Mouse (Mus musculus) embryonic facial prominence, embryonic 10.5 days (tissue): Measurements from ENCODE around the gene Rbfox2. TPM values are rescaled to one million over a fixed set of nuclear protein-coding genes. Genes with fewer than 3 reads are reported as not detected.

Experiments
- DNase-seq: peaks from one replicate; pipeline ENCODE4 v3.0.0-alpha.2; 2017; ENCODE audit warnings: low spot score
- H3K27ac ChIP-seq: fragments of 300-500 bp; sonication (generic); replicated peaks from 2 replicates; pipeline ENCODE4 v1.5.1; 2016; ENCODE audit warnings: mild to moderate bottlenecking
- H3K27me3 ChIP-seq: fragments of 300-500 bp; sonication (generic); replicated peaks from 2 replicates; pipeline ENCODE4 v1.6.1; 2016; ENCODE audit warnings: low read depth, mild to moderate bottlenecking; ENCODE audit not compliant: poor library complexity, severe bottlenecking
- H3K36me3 ChIP-seq: fragments of 300-500 bp; sonication (generic); replicated peaks from 2 replicates; pipeline ENCODE4 v1.6.1; 2016; ENCODE audit warnings: mild to moderate bottlenecking, moderate library complexity
- H3K4me1 ChIP-seq: fragments of 300-500 bp; sonication (generic); 2 replicates; pipeline ENCODE4 v1.6.1; 2016
- H3K4me3 ChIP-seq: fragments of 300-500 bp; sonication (generic); 2 replicates; pipeline ENCODE4 v1.5.1; 2016; ENCODE audit warnings: mild to moderate bottlenecking, moderate library complexity
- H3K9me3 ChIP-seq: fragments of 300-500 bp; sonication (generic); 2 replicates; pipeline ENCODE4 v1.6.1; 2016; ENCODE audit warnings: mild to moderate bottlenecking
- WGBS: fragments of 180-500 bp; shearing (Covaris S2); methylation state at CpG from one replicate; pipeline ENCODE4 v1.1.7; 2016; 5-methylcytosine and 5-hydroxymethylcytosine counted together
- polyA plus RNA-seq: library from polyadenylated mRNA; unstranded; fragments of >200 nt; fragmentation: Nextera tagmentation; extraction: Ambion mirVana; gene quantifications from 2 replicates; pipeline ENCODE4 v1.2.1, GENCODE M21; 2016

The Rbfox2 gene
- polyA plus RNA-seq, 1 experiment from 2014 or later: 60.7 TPM

DNA sequence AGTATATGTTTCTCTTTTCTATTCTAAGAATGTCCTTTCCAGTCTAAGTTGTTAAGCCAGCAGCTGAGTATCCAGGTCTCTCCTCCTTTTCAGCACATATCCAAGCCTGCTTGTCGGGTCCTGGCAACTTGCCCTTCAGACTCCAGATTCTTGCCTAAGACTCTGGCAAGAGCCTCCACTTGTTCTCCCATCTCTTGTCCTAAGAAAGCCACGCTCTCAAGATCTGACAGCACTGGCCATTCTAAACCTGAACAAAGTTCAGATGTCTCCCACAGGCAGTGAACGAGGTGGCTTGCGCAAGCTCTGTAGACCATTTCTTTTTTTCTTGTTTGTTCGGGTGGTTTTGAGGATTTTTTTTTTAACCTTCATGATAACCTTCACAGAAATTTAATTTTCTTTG is 110.0 kb downstream of the Rbfox2 start:
- WGBS: 89% methylated on average over 5 of the region's 5 CpGs
- Histone ChIP-seq H3K9me3 (no peaks in the 10 kb centered on the region), H3K27me3 (no peaks in the 10 kb centered on the region), H3K36me3 (peaks cover 7% of the 10 kb centered on the region; the same call in 1 of the 2 replicates), H3K4me1 (peaks cover 21% of the 10 kb centered on the region), H3K27ac (no peak overlapping the region), H3K4me3 (no peak overlapping the region)
- no peak for DNase-seq

DNA sequence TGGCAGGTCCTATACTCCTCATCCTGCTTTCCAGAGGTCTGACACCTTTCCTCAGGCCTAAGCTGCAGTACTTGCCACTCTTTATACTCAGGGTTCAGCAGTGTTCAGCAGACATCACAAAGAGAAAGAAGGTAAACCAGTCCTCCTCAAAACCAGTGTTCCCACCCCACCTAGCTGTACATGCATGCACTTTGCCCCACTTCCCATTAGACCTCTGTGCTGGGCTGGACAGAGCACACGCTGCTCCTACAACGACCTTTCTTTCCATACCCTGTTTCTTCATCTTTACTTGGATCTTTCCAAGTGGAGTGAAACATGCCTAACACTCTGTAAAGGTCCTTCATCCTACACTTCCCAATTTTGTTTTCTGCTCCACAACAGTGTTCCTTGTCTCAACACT is 110.8 kb downstream of the Rbfox2 start:
- no peak overlapping the region for H3K27ac ChIP-seq
- H3K4me3 ChIP-seq: no peak overlapping the region
- no peaks in the 10 kb centered on the region for H3K9me3 ChIP-seq
- WGBS: 92% methylated on average over 2 of the region's 2 CpGs
- H3K27me3 ChIP-seq: no peaks in the 10 kb centered on the region
- peaks cover 17% of the 10 kb centered on the region for H3K4me1 ChIP-seq
- no peak for DNase-seq
- H3K36me3 ChIP-seq: peaks cover 7% of the 10 kb centered on the region; the same call in 1 of the 2 replicates

DNA sequence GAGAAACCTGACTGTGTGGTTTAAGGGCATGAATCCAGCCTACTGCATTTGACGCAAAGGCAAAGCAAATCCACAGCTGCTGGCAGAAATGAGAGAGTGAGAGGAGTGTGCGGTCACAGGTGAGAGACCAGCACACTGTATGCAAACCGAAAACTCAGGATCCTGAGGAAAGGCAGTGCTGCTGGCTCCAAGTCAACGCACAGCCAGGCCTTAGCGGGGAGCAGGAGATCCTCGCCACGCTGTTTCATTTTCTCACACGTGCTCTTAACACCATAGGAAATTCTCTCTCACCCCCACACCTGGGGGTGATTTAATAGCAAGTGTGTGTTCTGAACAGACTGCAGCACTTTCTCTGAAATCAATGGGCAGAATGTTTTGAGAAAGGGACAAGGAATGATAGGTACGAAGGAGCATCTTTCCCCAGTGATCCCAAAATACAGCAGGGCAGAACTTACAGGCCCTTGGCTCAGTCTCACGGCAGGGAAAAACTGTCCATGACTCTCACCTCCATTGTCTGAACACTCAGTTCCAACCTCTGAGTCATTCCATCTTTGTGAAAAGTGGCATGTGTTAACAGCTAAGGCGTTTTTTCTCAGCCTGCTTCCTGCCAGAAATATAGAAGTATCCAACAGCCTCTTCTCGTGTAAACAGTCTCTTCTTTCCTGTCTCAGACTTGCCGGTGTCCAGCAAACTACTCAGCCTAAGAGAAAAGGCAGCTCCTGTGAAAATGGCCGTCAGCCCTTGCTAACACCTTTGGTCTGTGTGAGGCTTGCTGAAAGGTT is 114.5 kb downstream of the Rbfox2 start:
- H3K27ac ChIP-seq: no peak overlapping the region; the same call in 1 of the 2 replicates
- H3K4me1 ChIP-seq: peaks cover 22% of the 10 kb centered on the region
- H3K36me3 ChIP-seq: peaks cover 7% of the 10 kb centered on the region; the same call in 1 of the 2 replicates
- H3K9me3 ChIP-seq: no peaks in the 10 kb centered on the region
- no peak for DNase-seq
- WGBS: 80% methylated on average over 14 of the region's 14 CpGs
- H3K27me3 ChIP-seq: no peaks in the 10 kb centered on the region
- no peak overlapping the region for H3K4me3 ChIP-seq

DNA sequence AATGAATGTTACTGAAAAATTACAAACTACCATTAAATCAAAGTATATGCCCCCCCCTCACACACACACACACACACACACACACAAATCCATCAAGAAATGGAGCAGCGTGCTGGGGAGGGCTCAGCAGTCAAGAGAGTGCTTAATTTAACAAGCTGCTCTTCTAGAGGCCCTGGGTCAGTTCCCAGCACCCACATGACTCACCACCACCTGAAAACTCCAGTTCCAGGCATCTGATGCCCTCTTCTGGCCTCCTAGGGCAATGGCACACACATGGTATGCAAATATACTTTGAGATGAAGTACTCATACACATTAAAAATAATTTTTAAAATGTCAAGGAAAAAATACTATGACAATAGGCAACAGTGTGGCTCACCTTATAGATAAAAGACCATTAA is 120.7 kb downstream of the Rbfox2 start:
- Histone ChIP-seq H3K4me1 (peaks cover 28% of the 10 kb centered on the region), H3K4me3 (no peak overlapping the region), H3K36me3 (peaks cover 10% of the 10 kb centered on the region), H3K27ac (no peak overlapping the region), H3K27me3 (no peaks in the 10 kb centered on the region), H3K9me3 (peaks cover 4% of the 10 kb centered on the region)
- 97% methylated on average over 1 of the region's 1 CpGs for WGBS
- DNase-seq: no peak

DNA sequence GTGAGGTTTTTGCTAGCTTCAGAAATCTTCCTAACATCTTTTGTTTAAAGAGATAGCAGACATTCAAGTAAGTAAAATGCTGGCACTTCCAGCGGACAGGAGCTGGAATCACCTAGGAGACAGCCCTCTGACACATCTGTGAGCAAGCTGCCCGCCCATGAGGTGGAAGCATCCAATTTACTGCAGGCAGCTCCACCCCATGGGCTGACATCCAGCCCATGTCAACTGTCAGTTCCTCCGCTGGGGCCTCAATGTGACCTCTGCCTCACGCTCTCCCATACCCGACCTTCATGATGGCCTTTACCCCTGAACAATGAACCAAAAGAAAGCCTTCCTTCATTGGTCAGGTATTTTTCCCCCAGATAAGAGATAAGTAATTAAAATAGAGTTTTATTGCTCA is 121.2 kb downstream of the Rbfox2 start:
- Histone ChIP-seq H3K4me3 (no peak overlapping the region), H3K27me3 (no peaks in the 10 kb centered on the region), H3K36me3 (peaks cover 10% of the 10 kb centered on the region), H3K27ac (no peak overlapping the region), H3K9me3 (peaks cover 4% of the 10 kb centered on the region), H3K4me1 (peaks cover 28% of the 10 kb centered on the region)
- WGBS: 43% methylated on average over 5 of the region's 5 CpGs
- DNase-seq: peak; percentile 44

DNA sequence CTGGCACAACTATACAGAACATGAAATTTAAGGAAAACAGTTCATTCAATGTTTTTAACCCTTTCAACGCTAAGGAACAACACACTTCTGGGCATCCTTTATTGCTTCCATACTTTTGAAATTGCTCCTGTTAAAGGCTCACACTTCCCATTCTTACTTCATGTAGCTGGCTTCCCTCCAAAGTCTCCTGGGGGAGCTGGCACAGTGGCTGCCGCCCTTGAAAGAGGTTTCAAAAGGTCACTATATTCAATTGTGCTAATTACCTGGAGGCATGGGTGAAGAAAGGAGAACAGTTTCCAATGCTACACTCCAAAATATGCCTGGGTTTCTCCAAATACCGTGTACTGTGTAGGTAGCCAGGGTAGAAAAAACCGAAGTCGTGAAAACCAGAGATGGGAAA is 124.0 kb downstream of the Rbfox2 start:
- no peak overlapping the region for H3K4me3 ChIP-seq
- peaks cover 10% of the 10 kb centered on the region for H3K36me3 ChIP-seq
- no peak overlapping the region for H3K27ac ChIP-seq
- DNase-seq: no peak
- peaks cover 23% of the 10 kb centered on the region for H3K4me1 ChIP-seq
- peaks cover 4% of the 10 kb centered on the region for H3K9me3 ChIP-seq
- 74% methylated on average over 5 of the region's 5 CpGs for WGBS
- H3K27me3 ChIP-seq: no peaks in the 10 kb centered on the region

DNA sequence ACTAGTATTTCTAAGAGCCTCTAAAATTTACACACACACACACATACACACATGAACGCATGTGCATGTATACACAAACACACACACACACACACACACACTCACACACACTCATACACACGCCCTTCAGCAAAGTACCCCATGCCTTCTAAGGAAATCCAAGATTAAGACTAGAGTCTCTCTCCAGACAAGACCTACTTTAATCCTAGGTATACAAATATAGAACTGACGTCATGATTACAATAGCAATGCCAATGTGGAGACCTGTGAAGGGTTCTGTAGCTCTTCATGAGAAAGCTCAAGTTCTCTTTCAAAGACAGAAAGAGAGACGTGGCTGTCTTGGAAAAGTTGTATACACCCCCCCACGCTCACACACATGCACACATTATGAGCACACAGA is 132.8 kb downstream of the Rbfox2 start:
- H3K4me1 ChIP-seq: 0 out of 2 replicates have a peak, but pooled peaks cover 10% of the 10 kb centered on the region
- H3K4me3 ChIP-seq: no peak overlapping the region
- no peaks in the 10 kb centered on the region for H3K27me3 ChIP-seq
- H3K9me3 ChIP-seq: no peaks in the 10 kb centered on the region
- 84% methylated on average over 5 of the region's 5 CpGs for WGBS
- no peak for DNase-seq
- H3K27ac ChIP-seq: no peak overlapping the region
- H3K36me3 ChIP-seq: no peaks in the 10 kb centered on the region

DNA sequence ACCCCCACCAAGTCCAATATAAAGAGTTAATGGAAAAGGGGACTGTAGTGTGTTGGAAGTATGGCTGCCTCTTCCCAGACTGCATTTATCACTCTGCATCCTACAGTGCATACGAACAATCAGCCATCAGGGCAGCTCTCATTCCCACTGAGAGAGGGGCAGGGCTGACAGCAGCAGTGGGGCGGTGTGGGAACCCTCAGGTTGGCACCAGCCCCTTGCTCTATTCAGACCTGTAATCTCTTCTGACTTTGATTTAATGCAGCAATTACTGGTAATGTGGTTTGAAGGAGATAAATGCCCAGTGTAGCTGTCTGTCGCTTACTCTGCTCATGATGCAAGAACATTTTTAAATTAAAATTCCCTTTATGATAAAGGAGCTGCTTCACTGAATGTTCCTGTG is 134.4 kb downstream of the Rbfox2 start:
- Histone ChIP-seq H3K9me3 (no peaks in the 10 kb centered on the region), H3K4me1 (0 out of 2 replicates have a peak, but pooled peaks cover 10% of the 10 kb centered on the region), H3K36me3 (no peaks in the 10 kb centered on the region), H3K27ac (no peak overlapping the region), H3K27me3 (no peaks in the 10 kb centered on the region), H3K4me3 (no peak overlapping the region)
- DNase-seq: no peak
- WGBS: 72% methylated on average over 3 of the region's 3 CpGs

DNA sequence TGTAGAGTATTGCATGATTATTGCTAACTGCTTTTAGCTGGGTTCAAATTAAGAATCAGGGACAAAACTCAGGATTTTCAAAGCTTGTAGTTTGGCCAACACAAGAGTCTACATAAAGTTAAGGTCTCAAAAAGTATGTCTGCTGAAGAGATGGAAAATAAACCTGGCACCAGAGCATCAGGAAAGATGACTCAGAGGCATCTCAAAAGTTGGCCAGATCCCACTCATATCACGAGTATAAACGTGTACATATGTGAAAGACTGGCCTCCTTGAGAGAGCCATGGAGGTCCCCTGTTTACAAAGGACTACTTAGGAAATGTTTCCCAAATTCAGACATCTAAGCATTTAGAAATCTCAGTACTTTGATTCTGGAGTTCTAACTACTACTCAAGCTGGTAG is 138.0 kb downstream of the Rbfox2 start:
- no peaks in the 10 kb centered on the region for H3K36me3 ChIP-seq
- no peak for DNase-seq
- no peaks in the 10 kb centered on the region for H3K9me3 ChIP-seq
- H3K27me3 ChIP-seq: no peaks in the 10 kb centered on the region
- no peak overlapping the region for H3K27ac ChIP-seq
- no peak overlapping the region for H3K4me3 ChIP-seq
- WGBS: 89% methylated on average over 2 of the region's 2 CpGs
- peaks cover 18% of the 10 kb centered on the region for H3K4me1 ChIP-seq

DNA sequence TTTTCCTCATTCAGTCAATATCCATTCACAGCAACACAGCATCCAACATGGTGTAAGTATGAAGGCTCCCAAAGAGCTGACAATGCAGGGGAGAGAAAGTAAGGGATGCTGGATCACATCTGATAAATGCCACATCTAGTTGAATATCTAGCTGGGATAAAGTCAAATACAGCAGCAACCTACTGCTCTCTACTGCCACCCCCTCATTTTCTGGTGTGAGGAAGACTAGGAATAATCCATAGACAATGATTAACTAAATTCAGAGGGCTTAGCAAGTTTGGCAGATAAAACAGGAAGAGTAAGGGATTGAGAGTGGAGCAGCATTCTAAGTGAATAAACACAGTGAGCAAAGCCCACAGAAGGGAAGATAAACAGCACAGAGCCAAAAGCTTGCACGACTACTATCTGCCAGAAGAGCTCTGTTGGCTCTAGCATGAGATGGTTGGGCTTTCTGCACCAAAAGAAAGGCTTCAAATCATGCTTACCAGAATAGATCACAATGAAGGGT is 140.5 kb downstream of the Rbfox2 start:
- no peaks in the 10 kb centered on the region for H3K36me3 ChIP-seq
- H3K27ac ChIP-seq: no peak overlapping the region
- DNase-seq: no peak
- H3K4me1 ChIP-seq: peaks cover 37% of the 10 kb centered on the region
- H3K4me3 ChIP-seq: no peak overlapping the region
- WGBS: 68% methylated on average over 1 of the region's 1 CpGs
- no peaks in the 10 kb centered on the region for H3K9me3 ChIP-seq
- no peaks in the 10 kb centered on the region for H3K27me3 ChIP-seq

DNA sequence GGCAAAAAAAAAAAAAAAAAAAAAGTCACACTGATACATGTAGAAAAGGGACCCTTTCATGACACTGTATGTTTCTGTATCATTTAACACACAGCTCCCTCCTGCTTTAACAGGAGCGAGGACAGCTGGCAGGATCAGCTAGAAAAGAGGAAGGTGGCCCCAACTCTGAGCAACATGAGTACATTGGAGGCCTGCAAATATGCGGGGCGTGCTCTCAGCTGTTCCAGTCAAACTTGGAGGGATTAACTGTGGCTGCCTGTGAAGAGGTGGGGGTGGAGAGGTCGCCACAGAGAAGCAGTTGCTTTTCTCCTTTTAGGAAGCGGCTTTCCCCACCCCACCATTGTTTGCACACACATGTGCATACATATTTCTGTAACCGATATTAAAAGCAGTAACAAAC is 143.5 kb downstream of the Rbfox2 start:
- Histone ChIP-seq H3K9me3 (no peaks in the 10 kb centered on the region), H3K27ac (0 out of 2 replicates have a peak overlapping the region, but pooled peaks have one; percentile 35), H3K27me3 (no peaks in the 10 kb centered on the region), H3K4me1 (peaks cover 46% of the 10 kb centered on the region), H3K4me3 (no peak overlapping the region), H3K36me3 (no peaks in the 10 kb centered on the region)
- DNase-seq: peak; percentile 27
- 41% methylated on average over 6 of the region's 6 CpGs for WGBS

DNA sequence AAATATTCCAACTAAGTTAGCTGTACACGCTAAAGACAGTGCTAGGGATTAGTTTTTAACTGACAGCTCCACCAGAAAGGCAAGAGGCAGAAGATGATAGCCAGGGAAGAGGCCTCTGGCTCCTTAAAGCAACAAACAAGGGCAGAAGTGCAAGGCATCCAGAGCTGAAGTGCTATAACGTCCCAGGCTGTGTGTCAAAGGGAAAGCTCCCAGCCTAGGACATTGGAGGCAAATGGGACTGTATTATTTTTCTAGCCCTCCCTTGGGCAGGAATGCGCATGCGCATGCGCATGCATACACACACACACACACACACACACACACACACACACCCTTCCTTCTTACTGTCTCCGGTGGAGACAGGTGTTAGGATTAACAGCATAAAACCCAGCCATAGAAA is 143.9 kb downstream of the Rbfox2 start:
- no peak for DNase-seq
- Histone ChIP-seq H3K9me3 (no peaks in the 10 kb centered on the region), H3K36me3 (no peaks in the 10 kb centered on the region), H3K4me3 (no peak overlapping the region), H3K4me1 (peaks cover 46% of the 10 kb centered on the region), H3K27me3 (no peaks in the 10 kb centered on the region), H3K27ac (no peak overlapping the region)
- 73% methylated on average over 6 of the region's 6 CpGs for WGBS

DNA sequence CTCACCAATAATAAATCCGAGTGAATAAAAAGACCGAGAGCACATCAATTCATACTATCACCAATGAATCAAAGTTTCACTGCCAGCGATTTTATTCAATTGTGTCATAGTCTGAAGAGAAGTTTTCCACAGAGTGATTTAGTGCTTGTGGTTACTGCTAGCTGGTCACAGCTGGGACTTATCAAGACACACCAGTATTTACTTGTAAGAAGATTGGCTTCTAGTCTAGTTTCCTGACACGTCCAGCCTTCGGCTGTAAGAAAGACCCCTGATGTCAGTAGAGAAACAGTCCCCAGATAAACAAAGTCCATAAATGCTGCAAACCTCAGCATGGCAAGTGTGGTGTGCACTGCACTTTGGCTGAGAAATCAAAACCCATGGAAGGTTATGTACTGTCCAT is 145.4 kb downstream of the Rbfox2 start:
- Histone ChIP-seq H3K27me3 (no peaks in the 10 kb centered on the region), H3K4me1 (peaks cover 54% of the 10 kb centered on the region), H3K27ac (no peak overlapping the region; the same call in 1 of the 2 replicates), H3K36me3 (no peaks in the 10 kb centered on the region; the same call in 1 of the 2 replicates), H3K9me3 (no peaks in the 10 kb centered on the region), H3K4me3 (no peak overlapping the region)
- DNase-seq: no peak
- WGBS: 65% methylated on average over 5 of the region's 5 CpGs
